Mouse (Mus musculus) embryonic facial prominence, embryonic 14.5 days (tissue): ENCODE results near the gene Tuba8. TPM values are rescaled to one million over a fixed set of nuclear protein-coding genes. Genes with fewer than 3 reads are reported as not detected.

Experiments
- ATAC-seq: fragments of 200-750 bp; cut with Nextera tagmentation; 2 replicates; pipeline ENCODE4 v1.8.0; 2017; ENCODE audit warnings: low read depth, moderate number of reproducible peaks, moderate TSS enrichment
- DNase-seq: peaks from one replicate; pipeline ENCODE4 v3.0.0-alpha.2; 2015; ENCODE audit warnings: low spot score
- H3K27ac ChIP-seq: fragments of 300-500 bp; sonication (generic); replicated peaks from 2 replicates; pipeline ENCODE4 v1.5.1; 2014; ENCODE audit warnings: low read depth, mild to moderate bottlenecking, low read length, moderate library complexity
- H3K27me3 ChIP-seq: fragments of 300-500 bp; sonication (generic); replicated peaks from 2 replicates; pipeline ENCODE4 v1.6.1; 2014; ENCODE audit warnings: low read length; ENCODE audit not compliant: control insufficient read depth, insufficient read depth
- H3K36me3 ChIP-seq: fragments of 300-500 bp; sonication (generic); 2 replicates; pipeline ENCODE4 v1.6.1; 2014; ENCODE audit warnings: low read length, mixed read lengths; ENCODE audit not compliant: control insufficient read depth, insufficient read depth
- H3K4me1 ChIP-seq: fragments of 300-500 bp; sonication (generic); 2 replicates; pipeline ENCODE4 v1.6.1; 2014; ENCODE audit warnings: antibody characterized with exemption, low read length; ENCODE audit not compliant: control insufficient read depth, insufficient read depth
- H3K4me2 ChIP-seq: fragments of 300-500 bp; sonication (generic); 2 replicates; pipeline ENCODE4 v1.6.1; 2014; ENCODE audit warnings: low read depth, mild to moderate bottlenecking, low read length, moderate library complexity, mixed read lengths
- H3K4me3 ChIP-seq: fragments of 300-500 bp; sonication (generic); 2 replicates; pipeline ENCODE4 v1.5.1; 2014; ENCODE audit warnings: low read depth, mild to moderate bottlenecking, low read length
- H3K9ac ChIP-seq: fragments of 300-500 bp; sonication (generic); 2 replicates; pipeline ENCODE4 v1.6.1; 2014; ENCODE audit warnings: low read depth, mild to moderate bottlenecking, low read length, moderate library complexity, mixed read lengths
- H3K9me3 ChIP-seq: fragments of 300-500 bp; sonication (generic); 2 replicates; pipeline ENCODE4 v1.6.1; 2016; ENCODE audit warnings: low read length; ENCODE audit not compliant: control insufficient read depth
- WGBS: fragments of 180-500 bp; shearing (Covaris S2); extraction: QIAGEN DNeasy Blood & Tissue Kit; methylation state at CpG from one replicate; pipeline ENCODE4 v1.1.7; 2014; 5-methylcytosine and 5-hydroxymethylcytosine counted together
- polyA plus RNA-seq: library from polyadenylated mRNA; unstranded; fragments of >200 nt; fragmentation: Nextera tagmentation; extraction: Ambion mirVana; gene quantifications from 2 replicates; pipeline ENCODE4 v1.2.1, GENCODE M21; 2014

Gene Tuba8
- polyA plus RNA-seq, 1 experiment from 2014 or later = 1.9 TPM

DNA sequence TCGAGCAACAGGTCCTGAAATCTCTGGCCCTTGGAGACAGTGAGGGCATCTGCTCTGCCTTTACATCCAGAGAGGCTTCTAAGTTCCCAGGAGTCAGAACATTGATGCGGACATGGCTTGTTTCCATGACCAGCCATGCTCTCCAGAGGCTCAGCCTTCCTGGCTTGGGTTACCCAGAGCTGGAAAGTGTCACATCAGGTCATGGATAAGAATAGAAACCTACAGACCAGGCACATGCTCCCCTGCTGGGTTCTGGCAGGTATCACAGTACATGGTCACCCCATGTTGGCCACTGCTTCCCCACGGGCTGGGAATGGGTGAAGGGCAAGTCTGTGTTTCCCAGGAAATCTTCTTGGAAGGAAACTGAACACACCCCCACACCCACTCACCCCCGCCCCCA lies 8.9 kb downstream of the Tuba8 start:
- Histone ChIP-seq H3K4me2 (no peak overlapping the region), H3K4me3 (no peak overlapping the region), H3K9ac (no peak overlapping the region), H3K4me1 (no peaks in the 10 kb centered on the region), H3K27me3 (no peaks in the 10 kb centered on the region), H3K27ac (no peak overlapping the region), H3K36me3 (no peaks in the 10 kb centered on the region), H3K9me3 (no peaks in the 10 kb centered on the region)
- WGBS = 77% methylated on average over 4 of the region's 4 CpGs
- ATAC-seq (no peak), DNase-seq (no peak)

DNA sequence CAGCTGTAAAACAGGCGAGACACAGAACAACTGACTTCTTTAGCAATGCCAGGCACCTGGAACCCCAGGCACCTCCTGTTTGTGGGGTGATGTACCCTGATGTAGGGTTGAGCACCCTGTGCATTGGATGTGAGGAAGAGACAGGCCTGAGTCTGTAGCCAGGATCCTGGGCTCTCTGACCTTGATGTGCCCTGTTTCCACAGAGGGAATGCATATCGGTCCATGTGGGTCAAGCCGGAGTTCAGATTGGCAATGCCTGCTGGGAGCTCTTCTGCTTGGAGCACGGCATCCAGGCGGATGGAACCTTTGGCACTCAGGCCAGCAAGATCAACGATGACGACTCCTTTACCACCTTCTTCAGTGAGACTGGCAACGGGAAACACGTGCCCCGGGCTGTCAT lies 9.7 kb downstream of the Tuba8 start:
- H3K27me3 ChIP-seq = no peaks in the 10 kb centered on the region
- H3K4me3 ChIP-seq = no peak overlapping the region
- no peak overlapping the region for H3K4me2 ChIP-seq
- H3K36me3 ChIP-seq = no peaks in the 10 kb centered on the region
- no peak for ATAC-seq
- H3K27ac ChIP-seq = no peak overlapping the region
- H3K4me1 ChIP-seq = no peaks in the 10 kb centered on the region
- DNase-seq = no peak
- WGBS = 87% methylated on average over 10 of the region's 10 CpGs
- no peak overlapping the region for H3K9ac ChIP-seq
- H3K9me3 ChIP-seq = no peaks in the 10 kb centered on the region

DNA sequence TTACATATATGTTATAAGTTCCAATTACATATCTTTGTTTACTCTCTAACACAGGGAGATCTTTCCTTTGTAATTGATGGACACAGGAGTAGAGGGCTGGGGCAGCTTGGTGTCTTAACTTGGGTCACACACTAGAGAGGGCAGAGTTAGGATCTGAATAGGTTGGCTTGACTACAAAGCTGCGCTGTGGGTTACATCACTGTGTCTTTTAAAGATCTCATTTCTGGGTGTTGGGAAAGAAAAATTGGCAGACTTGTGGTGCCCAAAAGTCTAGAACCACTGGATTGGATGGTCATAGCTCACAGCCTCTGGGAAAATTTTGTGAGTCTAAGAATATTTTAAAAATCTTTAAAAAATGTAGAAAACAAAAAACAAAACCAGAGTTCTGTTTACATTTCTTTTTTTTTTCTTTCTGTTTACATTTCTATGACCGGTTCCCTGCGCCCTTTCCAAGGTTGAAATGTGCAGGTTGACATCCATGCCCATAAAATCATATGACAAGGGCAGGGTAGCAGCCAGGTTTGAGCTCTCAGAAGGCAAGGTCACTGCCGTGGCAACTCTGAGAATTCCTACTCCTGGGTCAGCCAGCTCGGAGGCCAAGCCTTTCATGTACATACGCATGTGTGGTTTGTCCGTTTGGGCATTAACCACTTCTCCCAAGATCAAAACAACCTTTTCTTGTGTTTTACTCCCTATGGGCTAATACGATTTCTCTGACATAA lies 11.5 kb downstream of the Tuba8 start:
- no peak for ATAC-seq
- Histone ChIP-seq H3K4me1 (no peaks in the 10 kb centered on the region), H3K36me3 (no peaks in the 10 kb centered on the region), H3K9me3 (no peaks in the 10 kb centered on the region), H3K4me2 (no peak overlapping the region), H3K4me3 (no peak overlapping the region), H3K27ac (no peak overlapping the region), H3K9ac (no peak overlapping the region), H3K27me3 (no peaks in the 10 kb centered on the region)
- WGBS = 80% methylated on average over 8 of the region's 8 CpGs
- DNase-seq = no peak

DNA sequence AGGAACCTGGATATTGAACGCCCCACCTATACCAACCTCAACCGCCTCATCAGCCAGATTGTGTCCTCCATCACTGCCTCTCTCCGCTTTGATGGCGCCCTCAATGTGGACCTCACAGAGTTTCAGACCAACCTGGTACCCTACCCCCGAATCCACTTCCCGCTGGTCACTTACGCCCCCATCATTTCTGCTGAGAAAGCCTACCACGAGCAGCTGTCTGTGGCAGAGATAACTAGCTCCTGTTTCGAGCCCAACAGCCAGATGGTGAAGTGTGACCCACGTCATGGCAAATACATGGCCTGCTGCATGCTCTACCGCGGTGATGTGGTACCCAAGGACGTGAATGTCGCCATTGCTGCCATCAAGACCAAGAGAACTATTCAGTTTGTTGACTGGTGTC lies 12.5 kb downstream of the Tuba8 start:
- Histone ChIP-seq H3K4me2 (no peak overlapping the region), H3K36me3 (no peaks in the 10 kb centered on the region), H3K4me3 (no peak overlapping the region), H3K9me3 (no peaks in the 10 kb centered on the region), H3K27ac (no peak overlapping the region), H3K27me3 (no peaks in the 10 kb centered on the region), H3K9ac (no peak overlapping the region), H3K4me1 (no peaks in the 10 kb centered on the region)
- 95% methylated on average over 14 of the region's 14 CpGs for WGBS
- no peak for DNase-seq
- ATAC-seq = no peak

DNA sequence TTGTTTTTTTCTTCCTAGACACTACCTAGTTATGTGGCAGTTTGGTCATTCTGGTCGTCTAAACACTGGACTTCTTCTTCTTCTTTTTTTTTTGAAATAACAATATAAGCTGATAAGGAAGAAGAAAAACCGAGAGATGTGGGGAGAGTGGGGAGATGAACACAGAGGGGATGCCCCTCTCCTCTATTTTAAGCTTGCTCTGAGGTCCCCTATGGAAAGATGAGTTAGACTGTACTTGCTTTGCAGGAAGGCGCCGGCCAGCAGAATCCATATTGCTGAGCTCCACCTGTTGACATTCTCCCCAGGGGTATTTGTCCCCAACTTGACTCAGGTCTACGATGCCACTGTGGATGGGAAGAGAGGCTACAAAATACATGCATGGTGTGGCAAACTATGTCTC lies 13.6 kb downstream of the Tuba8 start:
- H3K27me3 ChIP-seq = no peaks in the 10 kb centered on the region
- no peak overlapping the region for H3K27ac ChIP-seq
- no peak for ATAC-seq
- H3K4me1 ChIP-seq = no peaks in the 10 kb centered on the region
- no peak for DNase-seq
- no peak overlapping the region for H3K4me2 ChIP-seq
- WGBS = 73% methylated on average over 5 of the region's 5 CpGs
- no peaks in the 10 kb centered on the region for H3K36me3 ChIP-seq
- H3K9ac ChIP-seq = no peak overlapping the region
- H3K4me3 ChIP-seq = no peak overlapping the region
- no peaks in the 10 kb centered on the region for H3K9me3 ChIP-seq

DNA sequence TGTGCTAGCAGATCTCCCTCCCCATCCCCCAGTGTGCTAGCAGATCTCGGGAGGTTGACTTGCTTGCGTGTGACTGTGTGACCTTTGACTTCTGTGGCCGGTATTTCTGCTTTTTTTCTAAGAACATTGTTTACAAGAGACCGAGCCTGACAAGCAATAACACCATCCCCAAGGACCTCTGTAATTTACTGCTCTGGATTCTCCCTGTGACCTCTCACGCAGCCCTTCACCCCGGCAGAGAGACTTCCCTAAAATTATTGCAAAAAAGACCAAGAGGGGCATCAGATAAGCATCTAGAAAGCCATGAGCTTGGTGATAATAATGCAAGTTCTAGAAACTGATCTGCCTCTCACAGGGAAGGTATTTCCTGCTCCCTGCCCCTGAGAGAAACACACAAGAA lies 14.5 kb downstream of the Tuba8 start:
- H3K9ac ChIP-seq = no peak overlapping the region
- no peaks in the 10 kb centered on the region for H3K36me3 ChIP-seq
- H3K4me3 ChIP-seq = no peak overlapping the region
- no peak overlapping the region for H3K4me2 ChIP-seq
- H3K4me1 ChIP-seq = no peaks in the 10 kb centered on the region
- ATAC-seq = no peak
- H3K9me3 ChIP-seq = no peaks in the 10 kb centered on the region
- no peak for DNase-seq
- no peaks in the 10 kb centered on the region for H3K27me3 ChIP-seq
- 9% methylated on average over 6 of the region's 6 CpGs for WGBS
- no peak overlapping the region for H3K27ac ChIP-seq

DNA sequence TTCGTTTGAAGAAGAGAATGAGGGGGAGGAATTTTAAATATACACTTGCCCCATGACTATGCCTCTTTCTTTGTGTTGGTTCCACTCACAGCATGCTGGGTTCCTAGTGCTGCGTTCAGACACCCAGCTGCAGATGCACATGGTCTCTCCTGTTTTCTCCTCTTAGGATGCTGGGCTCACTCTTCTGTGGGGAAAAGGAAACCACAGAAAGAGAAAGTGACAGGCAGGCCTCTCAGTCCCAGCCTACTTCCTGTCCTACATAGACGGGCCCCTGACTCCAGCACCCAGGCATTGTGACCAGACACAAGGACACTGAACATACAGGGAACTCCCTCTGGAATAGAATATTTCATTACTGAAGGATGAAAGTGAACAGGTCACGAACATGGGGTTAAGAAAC lies 15.5 kb downstream of the Tuba8 start:
- no peaks in the 10 kb centered on the region for H3K4me1 ChIP-seq
- no peak overlapping the region for H3K9ac ChIP-seq
- DNase-seq (no peak), ATAC-seq (no peak)
- no peak overlapping the region for H3K4me2 ChIP-seq
- no peak overlapping the region for H3K27ac ChIP-seq
- H3K9me3 ChIP-seq = no peaks in the 10 kb centered on the region
- 64% methylated on average over 4 of the region's 4 CpGs for WGBS
- no peak overlapping the region for H3K4me3 ChIP-seq
- H3K27me3 ChIP-seq = no peaks in the 10 kb centered on the region
- no peaks in the 10 kb centered on the region for H3K36me3 ChIP-seq

DNA sequence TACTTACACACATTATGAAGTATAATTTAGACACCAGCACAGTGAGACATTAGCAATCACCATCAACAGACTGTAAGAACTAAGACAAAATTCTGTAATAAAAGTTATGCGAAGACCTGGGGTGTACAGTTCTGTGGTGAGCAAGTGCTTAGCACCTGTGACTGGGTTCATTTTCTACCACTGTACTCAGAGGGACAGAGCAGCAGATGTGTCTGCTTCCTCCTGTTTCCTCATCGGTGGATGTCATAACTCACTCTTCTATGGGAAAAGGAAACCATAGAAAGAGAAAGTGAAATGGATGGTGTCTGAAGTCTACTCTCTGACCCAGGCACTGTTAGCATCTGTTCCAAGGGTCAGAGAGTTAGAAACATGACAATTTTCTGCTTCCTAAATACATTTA lies 16.2 kb downstream of the Tuba8 start:
- H3K9ac ChIP-seq = no peak overlapping the region
- DNase-seq (no peak), ATAC-seq (no peak)
- 87% methylated on average over 2 of the region's 2 CpGs for WGBS
- H3K4me3 ChIP-seq = no peak overlapping the region
- H3K27me3 ChIP-seq = no peaks in the 10 kb centered on the region
- no peaks in the 10 kb centered on the region for H3K9me3 ChIP-seq
- H3K4me1 ChIP-seq = no peaks in the 10 kb centered on the region
- no peaks in the 10 kb centered on the region for H3K36me3 ChIP-seq
- H3K4me2 ChIP-seq = no peak overlapping the region
- no peak overlapping the region for H3K27ac ChIP-seq

DNA sequence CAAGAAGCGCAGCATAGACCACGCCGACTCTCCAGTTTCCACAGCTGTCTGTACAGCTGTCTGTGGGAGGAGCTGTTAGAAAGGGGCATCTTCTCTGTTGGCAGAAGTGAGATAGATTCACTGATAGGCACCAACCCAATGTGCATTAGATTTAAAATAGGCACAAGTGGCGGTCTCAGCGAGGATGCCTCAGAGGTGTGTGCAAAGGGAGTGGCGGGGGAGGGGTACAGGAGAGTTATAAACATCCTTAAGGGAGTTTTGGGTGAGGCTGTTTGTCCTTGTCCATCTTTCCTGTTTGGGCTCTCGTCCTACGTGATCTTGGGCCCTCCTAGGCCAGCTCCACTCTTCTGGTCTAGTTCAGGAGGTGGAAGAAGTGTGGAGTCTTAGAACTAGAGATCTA lies 17.9 kb downstream of the Tuba8 start:
- DNase-seq (no peak), ATAC-seq (no peak)
- Histone ChIP-seq H3K4me3 (no peak overlapping the region), H3K27ac (no peak overlapping the region), H3K27me3 (no peaks in the 10 kb centered on the region), H3K36me3 (no peaks in the 10 kb centered on the region), H3K9ac (no peak overlapping the region), H3K4me1 (no peaks in the 10 kb centered on the region), H3K9me3 (no peaks in the 10 kb centered on the region), H3K4me2 (no peak overlapping the region)
- 64% methylated on average over 8 of the region's 8 CpGs for WGBS
